Mouse (Mus musculus) frontal cortex, postnatal 25 days (tissue): ENCODE data around the gene Emd.

Source experiments
- DNase-seq, 2 experiments: peaks; one replicate each; pipeline ENCODE4 v3.0.0; 2022; ENCODE audit warnings: low spot score in 2 of 2

Gene Emd

DNA sequence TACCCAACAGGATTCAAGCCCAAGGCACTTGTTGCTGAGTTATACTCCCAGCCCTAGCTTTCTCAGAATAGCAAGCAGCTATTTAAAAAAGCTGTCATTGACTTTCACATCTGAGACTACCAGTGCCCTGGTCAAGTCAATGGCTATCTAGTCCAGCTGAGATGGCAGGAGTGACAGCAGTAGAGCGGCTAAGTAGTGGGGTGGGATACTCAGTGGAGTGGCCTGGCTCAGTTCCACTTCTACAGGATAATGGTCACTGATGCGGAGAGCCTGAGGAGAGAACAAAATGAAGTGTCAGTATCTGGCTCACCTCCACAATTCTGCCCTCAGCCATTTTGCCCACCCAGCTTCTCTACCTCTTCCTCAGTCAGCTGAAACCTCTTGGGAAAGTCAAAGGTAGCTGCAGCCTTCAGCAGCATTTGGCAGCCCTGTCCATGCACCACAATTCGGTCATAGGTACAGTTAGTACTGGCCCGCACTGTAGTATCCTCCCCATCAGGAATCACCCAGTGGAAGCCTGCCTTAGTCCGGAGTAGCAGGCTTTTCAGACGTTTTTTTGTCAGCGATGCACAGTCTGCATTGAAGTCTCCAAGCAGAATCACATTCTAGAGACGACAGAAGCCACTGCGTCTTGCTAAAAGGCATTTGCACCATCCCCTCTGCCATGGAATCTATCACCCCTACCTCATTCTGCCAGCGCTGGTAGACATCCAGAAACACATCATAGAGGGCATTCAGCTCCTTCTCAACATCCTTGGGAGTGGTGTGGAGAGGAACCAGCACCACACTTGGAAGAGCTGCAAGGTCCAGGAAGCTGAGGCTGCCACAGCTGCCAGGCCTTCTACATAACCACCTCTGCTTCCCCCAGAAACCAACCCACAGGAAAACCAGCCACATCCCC lies 19.2 kb downstream of the Emd start:
- DNase-seq, result no peak

DNA sequence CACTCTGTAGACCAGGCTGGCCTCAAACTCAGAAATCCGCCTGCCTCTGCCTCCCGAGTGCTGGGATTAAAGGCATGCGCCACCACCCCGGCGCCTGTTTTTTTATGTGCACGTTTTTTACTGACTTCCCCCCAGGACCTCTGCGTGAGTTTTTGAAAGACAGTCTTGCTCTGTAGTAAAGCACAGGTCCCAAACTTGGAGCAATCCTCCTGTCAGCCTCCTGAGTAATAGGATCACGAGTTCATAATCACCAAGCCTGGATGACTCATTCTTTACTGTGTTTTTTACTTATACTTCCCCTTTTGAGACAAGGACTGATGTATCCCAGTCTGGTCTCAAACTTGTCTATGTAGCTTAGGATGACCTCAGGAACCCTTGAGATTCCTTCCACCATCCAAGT lies 23.4 kb downstream of the Emd start:
- DNase-seq, result no peak

GRCm38 (mm10) chrX:74281041-74281731 lies 26.7 kb downstream of the Emd start:
- no peak for DNase-seq

GRCm38 (mm10) chrX:74281732-74282394 lies 27.4 kb downstream of the Emd start, which contains the start of the genes Taz and Dnase1l1:
Taz (plus strand) TSS chrX:74281912.
Dnase1l1 (minus strand) TSS chrX:74282337.
- DNase-seq, result peak in 1 of 2 experiments; percentile 25

DNA sequence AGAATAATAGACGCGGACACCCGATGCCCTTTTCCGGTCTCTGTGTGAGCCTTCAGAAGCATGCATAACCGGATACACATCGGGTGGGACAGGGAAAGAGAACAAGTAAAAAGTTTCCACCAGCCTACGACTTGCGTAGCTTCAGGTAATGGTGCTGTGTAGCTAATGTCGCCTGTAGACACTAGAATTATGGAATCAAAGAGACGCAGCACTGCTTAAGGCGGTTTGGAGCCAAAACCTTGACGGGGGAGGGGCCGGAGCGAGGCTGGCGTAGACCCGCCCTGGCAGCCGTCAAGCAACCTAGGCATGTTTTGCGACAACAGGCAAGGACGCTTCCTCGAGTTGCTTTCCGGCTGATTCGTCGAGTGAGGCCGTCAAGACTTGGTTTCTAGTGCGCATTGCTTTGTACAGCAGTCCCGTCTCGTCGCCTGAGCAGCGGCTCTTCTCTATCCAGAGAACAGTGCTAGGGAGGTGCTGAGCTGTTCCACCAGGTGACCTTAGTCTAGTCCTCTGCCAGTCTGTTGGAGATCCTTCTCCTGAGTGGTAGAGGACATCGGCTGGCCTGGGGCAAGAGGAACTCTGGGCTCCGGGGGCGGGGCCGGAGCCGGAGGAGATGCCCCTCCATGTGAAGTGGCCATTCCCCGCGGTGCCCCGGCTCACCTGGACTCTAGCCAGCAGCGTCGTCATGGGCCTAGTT lies 28.1 kb downstream of the Emd start:
- DNase-seq, result peak; percentile 64 to 67

- no peak for DNase-seq
Observed at GRCm38 (mm10) chrX:74283092-74283437, 28.6 kb downstream of the Emd start.

DNA sequence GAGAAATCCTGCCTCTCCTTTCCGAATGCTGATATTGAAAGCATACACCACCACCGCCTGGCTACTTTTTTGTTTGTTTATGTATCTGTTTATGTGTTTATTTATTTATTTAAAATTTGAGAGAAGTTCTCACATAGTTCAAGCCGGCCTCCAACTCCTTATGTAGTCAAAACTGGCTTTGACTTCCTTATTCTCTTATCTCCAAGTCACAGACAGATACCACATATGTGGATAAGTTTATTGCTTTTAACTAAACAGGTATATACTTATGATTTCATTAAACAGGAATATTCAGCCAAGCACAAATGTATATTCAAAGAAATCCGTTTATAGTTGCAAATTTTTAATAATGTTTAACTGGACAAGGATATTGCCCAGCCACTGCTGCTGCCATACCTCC lies 38.9 kb downstream of the Emd start:
- no peak for DNase-seq

DNA sequence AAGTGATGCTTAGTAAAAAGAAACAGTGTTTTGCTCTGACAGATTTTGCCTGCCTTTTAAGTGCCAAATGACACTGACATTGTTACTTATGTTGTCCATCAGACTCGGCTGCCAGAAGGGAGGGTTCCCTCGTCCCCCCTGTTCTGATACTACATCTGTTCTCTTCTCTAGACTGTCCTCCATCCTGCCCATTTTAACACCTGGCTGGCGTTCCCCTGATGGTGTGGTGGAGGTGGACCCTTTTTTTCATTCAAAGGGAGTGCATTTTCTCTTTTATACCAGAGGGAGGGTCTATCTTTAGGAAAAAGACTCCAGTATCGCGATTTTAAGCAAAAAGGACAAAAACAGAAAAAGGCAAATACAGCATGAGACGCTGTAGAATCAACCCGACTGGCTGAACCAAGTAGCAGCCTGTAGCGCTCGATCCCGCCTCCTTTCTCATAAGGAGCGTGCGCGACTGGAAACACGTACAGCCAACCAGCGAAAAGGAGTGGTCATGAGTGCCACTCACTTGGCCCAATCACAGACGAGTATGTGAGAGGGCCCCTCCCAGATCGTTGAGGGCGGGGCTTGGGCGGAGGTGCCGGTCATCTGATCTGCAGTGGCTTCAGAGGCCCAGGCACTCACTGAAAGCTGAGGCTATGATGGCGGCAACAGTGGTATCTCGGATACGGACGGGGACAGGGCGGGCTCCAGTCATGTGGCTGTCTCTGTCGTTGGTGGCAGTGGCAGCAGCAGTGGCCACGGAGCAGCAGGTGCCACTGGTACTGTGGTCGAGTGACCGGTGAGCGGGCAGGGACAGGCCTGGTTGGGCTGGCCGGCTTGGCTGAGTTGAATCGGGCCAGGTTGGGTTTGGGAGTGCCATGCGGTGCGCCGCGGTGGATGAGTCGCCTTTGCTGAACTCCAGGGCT lies 42.3 kb downstream of the Emd start, which contains the start of gene Atp6ap1:
Gene Atp6ap1, plus strand, starts transcription at position 560 of the 911 bp plus-strand sequence.
- peak; percentile 80 to 85 for DNase-seq

GRCm38 (mm10) chrX:74298348-74298747 lies 43.9 kb downstream of the Emd start:
- no peak for DNase-seq

GRCm38 (mm10) chrX:74299721-74300120 lies 45.2 kb downstream of the Emd start:
- DNase-seq, result no peak

GRCm38 (mm10) chrX:74304867-74305700 lies 50.6 kb downstream of the Emd start, which contains the start of gene Gdi1:
Gdi1 (plus strand) TSS chrX:74304998.
- peak; percentile 49 to 59 for DNase-seq
